Mouse (Mus musculus) limb, embryonic 14.5 days (tissue): ENCODE measurements around the gene Vps13d. TPM values are rescaled to one million over a fixed set of nuclear protein-coding genes. Genes with fewer than 3 reads are reported as not detected.

ENCODE experiments used
- ATAC-seq: fragments of 200-750 bp; cut with Nextera tagmentation; 2 replicates; pipeline ENCODE4 v1.8.0; 2017; ENCODE audit warnings: low read depth, moderate number of reproducible peaks, moderate TSS enrichment; ENCODE audit not compliant: low FRiP score
- DNase-seq: peaks from one replicate; pipeline ENCODE4 v3.0.0-alpha.2; 2015; ENCODE audit warnings: low spot score
- H3K27ac ChIP-seq: fragments of 300-500 bp; sonication (generic); replicated peaks from 2 replicates; pipeline ENCODE4 v1.5.1; 2014; ENCODE audit warnings: low read depth, mild to moderate bottlenecking, low read length, moderate library complexity, mixed read lengths
- H3K27me3 ChIP-seq: fragments of 300-500 bp; sonication (generic); 2 replicates; pipeline ENCODE4 v1.6.1; 2014; ENCODE audit warnings: low read length, mixed read lengths; ENCODE audit not compliant: control insufficient read depth, insufficient read depth
- H3K36me3 ChIP-seq: fragments of 300-500 bp; sonication (generic); 2 replicates; pipeline ENCODE4 v1.6.1; 2014; ENCODE audit warnings: mild to moderate bottlenecking, low read length, moderate library complexity, mixed read lengths; ENCODE audit not compliant: control insufficient read depth, insufficient read depth
- H3K4me1 ChIP-seq: fragments of 300-500 bp; sonication (generic); 2 replicates; pipeline ENCODE4 v1.6.1; 2014; ENCODE audit warnings: antibody characterized with exemption, low read length, mixed read lengths; ENCODE audit not compliant: control insufficient read depth, insufficient read depth
- H3K4me2 ChIP-seq: fragments of 300-500 bp; sonication (generic); replicated peaks from 2 replicates; pipeline ENCODE4 v1.6.1; 2014; ENCODE audit warnings: low read depth, mild to moderate bottlenecking, low read length, moderate library complexity; ENCODE audit not compliant: severe bottlenecking
- H3K4me3 ChIP-seq: fragments of 300-500 bp; sonication (generic); replicated peaks from 2 replicates; pipeline ENCODE4 v1.5.1; 2014; ENCODE audit warnings: low read length
- H3K9ac ChIP-seq: fragments of 300-500 bp; sonication (generic); 2 replicates; pipeline ENCODE4 v1.6.1; 2014; ENCODE audit warnings: mild to moderate bottlenecking, low read depth, low read length, moderate library complexity; ENCODE audit not compliant: severe bottlenecking
- H3K9me3 ChIP-seq: fragments of 300-500 bp; sonication (generic); 2 replicates; pipeline ENCODE4 v1.6.1; 2016; ENCODE audit warnings: low read length; ENCODE audit not compliant: control insufficient read depth
- POLR2A ChIP-seq: fragments of 200-500 bp; IDR thresholded peaks from 2 replicates; pipeline ENCODE4 v1.8.0; 2012; ENCODE audit warnings: inconsistent platforms, mild to moderate bottlenecking, moderate library complexity, borderline replicate concordance; ENCODE audit not compliant: insufficient read depth, insufficient read length; ENCODE audit errors: extremely low read depth
- WGBS: fragments of 180-500 bp; shearing (Covaris S2); extraction: QIAGEN DNeasy Blood & Tissue Kit; methylation state at CpG from one replicate; pipeline ENCODE4 v1.1.7; 2014; 5-methylcytosine and 5-hydroxymethylcytosine counted together
- polyA plus RNA-seq, 2 experiments: library from polyadenylated mRNA; depleted of rRNA in 1 of 2; stranded (reverse) in 1 of 2; unstranded in 1 of 2; fragments of >200 nt; fragmentation: Nextera tagmentation in 1 of 2; extraction: Ambion mirVana in 1 of 2; gene quantifications; 2 replicates each; pipeline versions ENCODE4 v1.2.1 to v1.2.3; 2012 to 2014

The Vps13d gene
- polyA plus RNA-seq, 2 experiments: 16.8 to 26.3 TPM

- H3K9me3 ChIP-seq: no peaks in the 10 kb centered on the region
- no peak overlapping the region for H3K4me3 ChIP-seq
- H3K36me3 ChIP-seq: peaks cover 29% of the 10 kb centered on the region
- no peak for DNase-seq
- H3K27ac ChIP-seq: no peak overlapping the region
- H3K4me2 ChIP-seq: no peak overlapping the region
- no peak overlapping the region for H3K9ac ChIP-seq
- 87% methylated on average over 1 of the region's 1 CpGs for WGBS
- peaks cover 4% of the 10 kb centered on the region; the same call in 1 of the 2 replicates for H3K4me1 ChIP-seq
- no peaks in the 10 kb centered on the region for H3K27me3 ChIP-seq
- no peak for TF ChIP-seq POLR2A
- no peak for ATAC-seq
Measured at GRCm38 (mm10) chr4:145016669-145017068, 178.1 kb downstream of the Vps13d start.

GRCm38 (mm10) chr4:145014632-145014960 lies 180.2 kb downstream of the Vps13d start:
- no peaks in the 10 kb centered on the region for H3K27me3 ChIP-seq
- DNase-seq (no peak), ATAC-seq (no peak)
- H3K4me2 ChIP-seq: no peak overlapping the region
- H3K9ac ChIP-seq: no peak overlapping the region
- H3K27ac ChIP-seq: no peak overlapping the region
- WGBS: 80% methylated on average over 4 of the region's 4 CpGs
- peaks cover 27% of the 10 kb centered on the region for H3K36me3 ChIP-seq
- no peaks in the 10 kb centered on the region for H3K9me3 ChIP-seq
- peaks cover 23% of the 10 kb centered on the region for H3K4me1 ChIP-seq
- TF ChIP-seq POLR2A: no peak
- no peak overlapping the region for H3K4me3 ChIP-seq

GRCm38 (mm10) chr4:145013760-145014631 lies 180.8 kb downstream of the Vps13d start:
- 74% methylated on average over 7 of the region's 7 CpGs for WGBS
- Histone ChIP-seq H3K27ac (no peak overlapping the region), H3K36me3 (peaks cover 21% of the 10 kb centered on the region), H3K4me2 (no peak overlapping the region), H3K27me3 (no peaks in the 10 kb centered on the region), H3K4me3 (no peak overlapping the region), H3K9me3 (no peaks in the 10 kb centered on the region), H3K4me1 (peaks cover 29% of the 10 kb centered on the region), H3K9ac (no peak overlapping the region)
- DNase-seq (no peak), ATAC-seq (no peak)
- no peak for TF ChIP-seq POLR2A

- H3K36me3 ChIP-seq: peaks cover 21% of the 10 kb centered on the region
- ATAC-seq (no peak), DNase-seq (no peak)
- peaks cover 30% of the 10 kb centered on the region for H3K4me1 ChIP-seq
- WGBS: 78% methylated on average over 4 of the region's 4 CpGs
- no peak overlapping the region for H3K27ac ChIP-seq
- H3K9me3 ChIP-seq: no peaks in the 10 kb centered on the region
- H3K27me3 ChIP-seq: no peaks in the 10 kb centered on the region
- TF ChIP-seq POLR2A: no peak
- H3K4me3 ChIP-seq: no peak overlapping the region
- no peak overlapping the region for H3K9ac ChIP-seq
- no peak overlapping the region for H3K4me2 ChIP-seq
Measured at GRCm38 (mm10) chr4:145013187-145013586, 181.6 kb downstream of the Vps13d start.

- no peak overlapping the region; the same call in 1 of the 2 replicates for H3K27ac ChIP-seq
- no peak overlapping the region for H3K4me2 ChIP-seq
- H3K4me3 ChIP-seq: no peak overlapping the region
- no peak for DNase-seq
- ATAC-seq: no peak
- TF ChIP-seq POLR2A: no peak
- peaks cover 16% of the 10 kb centered on the region for H3K36me3 ChIP-seq
- no peaks in the 10 kb centered on the region for H3K9me3 ChIP-seq
- WGBS: 62% methylated on average over 3 of the region's 3 CpGs
- no peaks in the 10 kb centered on the region for H3K27me3 ChIP-seq
- peaks cover 30% of the 10 kb centered on the region for H3K4me1 ChIP-seq
- H3K9ac ChIP-seq: no peak overlapping the region
Measured at GRCm38 (mm10) chr4:145011156-145011555, 183.6 kb downstream of the Vps13d start.

- TF ChIP-seq POLR2A: no peak
Measured at GRCm38 (mm10) chr4:145009934-145010333, 184.9 kb downstream of the Vps13d start.

More at GRCm38 (mm10) chr4:145009934-145010333, 184.9 kb downstream of the Vps13d start:
- Histone ChIP-seq H3K4me3 (no peak overlapping the region), H3K4me1 (peaks cover 30% of the 10 kb centered on the region), H3K4me2 (no peak overlapping the region), H3K36me3 (0 out of 2 replicates have a peak, but pooled peaks cover 6% of the 10 kb centered on the region), H3K27me3 (no peaks in the 10 kb centered on the region), H3K9me3 (no peaks in the 10 kb centered on the region), H3K9ac (no peak overlapping the region), H3K27ac (0 out of 2 replicates have a peak overlapping the region, but pooled peaks have one; percentile 3)
- DNase-seq (no peak), ATAC-seq (no peak)
- 51% methylated on average over 7 of the region's 7 CpGs for WGBS
